Mouse (Mus musculus) ES-E14 (cell line): ENCODE results near the gene St7. TPM values are rescaled to one million over a fixed set of nuclear protein-coding genes. Genes with fewer than 3 reads are reported as not detected.

Experiments used
- DNase-seq: peaks from one replicate; pipeline ENCODE4 v3.0.0-alpha.2; 2013; ENCODE audit warnings: low read depth, low spot score
- H3K27ac ChIP-seq: 2 replicates; pipeline ENCODE4 v1.5.1; 2012; ENCODE audit warnings: low read depth, mild to moderate bottlenecking, low read length, moderate library complexity, mixed read lengths; ENCODE audit not compliant: poor library complexity, insufficient read depth, severe bottlenecking
- H3K36me3 ChIP-seq: 2 replicates; pipeline ENCODE4 v1.6.1; 2012; ENCODE audit warnings: mild to moderate bottlenecking, low read length, moderate library complexity, mixed read lengths; ENCODE audit not compliant: control insufficient read depth, poor library complexity, insufficient read depth, severe bottlenecking
- H3K4me1 ChIP-seq, 2 experiments: fragments of 150-350 bp in 1 of 2; sonication (generic) in 1 of 2; 2 replicates each; pipeline ENCODE4 v1.6.1; 2012; ENCODE audit warnings: low read length in 2 of 2, mild to moderate bottlenecking in 1 of 2, mixed read lengths in 1 of 2; ENCODE audit not compliant: control insufficient read depth in 2 of 2, insufficient read depth in 2 of 2, poor library complexity in 1 of 2
- H3K4me3 ChIP-seq, 2 experiments: fragments of 150-350 bp in 1 of 2; sonication (generic) in 1 of 2; 2 replicates each; pipeline ENCODE4 v1.5.1; 2012; ENCODE audit warnings: low read length in 2 of 2, low read depth in 1 of 2, mild to moderate bottlenecking in 1 of 2, mixed read lengths in 1 of 2; ENCODE audit not compliant: insufficient read depth in 1 of 2, poor library complexity in 1 of 2, severe bottlenecking in 1 of 2
- H3K9ac ChIP-seq: 2 replicates; pipeline ENCODE4 v1.6.1; 2012; ENCODE audit warnings: low read depth, mild to moderate bottlenecking, low read length, mixed read lengths; ENCODE audit not compliant: poor library complexity, insufficient read depth, severe bottlenecking
- H3K9me3 ChIP-seq: fragments of 150-350 bp; sonication (generic); 2 replicates; pipeline ENCODE4 v1.6.1; 2012; ENCODE audit warnings: low read depth, mild to moderate bottlenecking, low read length; ENCODE audit not compliant: control insufficient read depth, insufficient read depth
- CHD2 ChIP-seq: IDR thresholded peaks from 2 replicates; pipeline ENCODE4 v1.6.1; 2014; ENCODE audit warnings: mild to moderate bottlenecking, low read depth, low read length, inconsistent platforms
- HCFC1 ChIP-seq: IDR thresholded peaks from 2 replicates; pipeline ENCODE4 v1.6.1; 2012; ENCODE audit warnings: low read length, inconsistent platforms, borderline replicate concordance; ENCODE audit not compliant: insufficient read depth
- MAFK ChIP-seq: IDR thresholded peaks from 2 replicates; pipeline ENCODE4 v1.6.1; 2014; ENCODE audit warnings: mild to moderate bottlenecking, low read depth, low read length, inconsistent platforms; ENCODE audit not compliant: insufficient read depth
- ZC3H11A ChIP-seq: IDR thresholded peaks from 2 replicates; pipeline ENCODE4 v1.6.1; 2012; ENCODE audit warnings: low read depth, mild to moderate bottlenecking, inconsistent platforms, low read length, borderline replicate concordance
- ZNF384 ChIP-seq: IDR thresholded peaks from 2 replicates; pipeline ENCODE4 v1.6.1; 2012; ENCODE audit warnings: low read depth, low read length, inconsistent platforms
- in situ Hi-C, 2 experiments: fragments of 600-800 bp; cut with MboI; formaldehyde crosslinking; loops; one replicate each; pipeline ENCODE4 v1.15.1; 2025; ENCODE audit warnings: low sequenced_read_pairs in 2 of 2, inconsistent platforms in 1 of 2; ENCODE audit not compliant: unreplicated experiment in 2 of 2
- total RNA-seq: library from RNA; depleted of rRNA; stranded (reverse); fragments of 300-350 nt; gene quantifications from 2 replicates; pipeline ENCODE4 v1.2.3, GENCODE M21; 2012

St7 gene
- total RNA-seq, 1 experiment, result 4.2 TPM

GRCm38 (mm10) chr6:17727891-17728790, 35.4 kb downstream of the St7 start:
- no peaks in the 10 kb centered on the region for H3K36me3 ChIP-seq
- no peak for TF ChIP-seq ZC3H11A
- no peak for TF ChIP-seq ZNF384
- no peak for TF ChIP-seq MAFK
- no peak for TF ChIP-seq CHD2
- TF ChIP-seq HCFC1, result no peak
- H3K4me3 ChIP-seq, result no peak overlapping the region
- H3K9me3 ChIP-seq, result no peaks in the 10 kb centered on the region
- DNase-seq, result no peak
- in situ Hi-C loops, result loop anchor here in 1 of 2 experiments (10.0 kb wide), 1 partner anchor 107 kb away; no protein-coding TSS in a partner anchor
- H3K9ac ChIP-seq, result no peak overlapping the region
- no peak overlapping the region for H3K27ac ChIP-seq
- no peaks in the 10 kb centered on the region for H3K4me1 ChIP-seq

- Histone ChIP-seq H3K9me3 (no peaks in the 10 kb centered on the region), H3K4me3 (no peak overlapping the region), H3K36me3 (no peaks in the 10 kb centered on the region), H3K9ac (no peak overlapping the region), H3K4me1 (no peaks in the 10 kb centered on the region), H3K27ac (no peak overlapping the region)
- DNase-seq, result no peak
- no peak for TF ChIP-seq MAFK
- TF ChIP-seq ZNF384, result no peak
- TF ChIP-seq ZC3H11A, result no peak
- no peak for TF ChIP-seq HCFC1
- no peak for TF ChIP-seq CHD2
- in situ Hi-C loops, result no loop called here
Observed at GRCm38 (mm10) chr6:17730122-17730521, 37.4 kb downstream of the St7 start.

- H3K9ac ChIP-seq, result no peak overlapping the region
- TF ChIP-seq HCFC1, result no peak
- TF ChIP-seq MAFK, result no peak
- no peak for TF ChIP-seq ZNF384
- TF ChIP-seq CHD2, result no peak
- no peak for TF ChIP-seq ZC3H11A
- in situ Hi-C loops, result no loop called here
Observed at GRCm38 (mm10) chr6:17731694-17732093, 39.0 kb downstream of the St7 start.

GRCm38 (mm10) chr6:17733951-17734411, 41.2 kb downstream of the St7 start:
- Histone ChIP-seq H3K27ac (no peak overlapping the region), H3K9ac (no peak overlapping the region), H3K4me3 (no peak overlapping the region), H3K9me3 (no peaks in the 10 kb centered on the region), H3K4me1 (no peaks in the 10 kb centered on the region), H3K36me3 (no peaks in the 10 kb centered on the region)
- no peak for DNase-seq
- TF ChIP-seq ZNF384 (no peak), MAFK (no peak), ZC3H11A (no peak), HCFC1 (no peak), CHD2 (no peak)
- in situ Hi-C loops, result no loop called here

More at GRCm38 (mm10) chr6:17731694-17732093, 39.0 kb downstream of the St7 start:
- H3K9me3 ChIP-seq, result no peaks in the 10 kb centered on the region
- no peak overlapping the region for H3K27ac ChIP-seq
- no peak for DNase-seq
- no peaks in the 10 kb centered on the region for H3K4me1 ChIP-seq
- no peak overlapping the region for H3K4me3 ChIP-seq
- no peaks in the 10 kb centered on the region for H3K36me3 ChIP-seq
